Mouse (Mus musculus): Measurements from ENCODE around the gene Syne1. TPM values are rescaled to one million over a fixed set of nuclear protein-coding genes. Genes with fewer than 3 reads are reported as not detected.

Syne1 gene
- total and polyA plus RNA-seq, 3 experiments = 5.3 to 6.8 TPM; not detected in 1

DNA sequence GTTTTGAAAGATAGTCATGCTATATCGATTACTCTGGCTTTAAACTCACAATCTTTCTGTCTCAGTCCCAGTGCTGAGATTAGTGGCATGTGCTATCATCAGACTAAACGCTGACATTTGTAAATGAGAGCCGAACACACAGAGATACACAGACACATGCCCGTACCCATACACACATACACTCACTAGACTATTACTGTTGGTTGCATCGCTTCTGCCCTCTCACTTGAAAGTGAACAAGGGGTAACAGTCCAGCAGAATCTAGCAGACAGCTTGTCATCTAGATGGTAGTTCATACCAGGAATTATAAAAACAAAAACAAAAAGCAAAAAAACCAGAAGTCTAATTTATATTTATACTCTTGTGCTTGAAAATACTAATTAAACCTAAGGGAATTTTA, 355.0 kb downstream of the Syne1 start:
- peak; percentile 50 for DNase-seq (ENCODE audit: low read depth, low spot score)
- peaks cover 3% of the 10 kb centered on the region; the same call in 1 of the 2 replicates for H3K79me2 ChIP-seq (ENCODE audit: control insufficient read depth, insufficient read depth, low read length, poor library complexity)
- H3K9ac ChIP-seq (ENCODE audit: control insufficient read depth, low read depth, low read length, poor library complexity, severe bottlenecking) = peak overlapping the region; percentile 51; the same call in 1 of the 2 replicates
- no peaks in the 10 kb centered on the region for H3K27me3 ChIP-seq (ENCODE audit: control insufficient read depth in 1 of 2, insufficient read depth in 2 of 2, low read length in 2 of 2)
- no peaks in the 10 kb centered on the region for H3K9me3 ChIP-seq (replicated peaks; ENCODE audit: insufficient read depth, low read length)
- no peak overlapping the region for H3K4me3 ChIP-seq (ENCODE audit: control insufficient read depth in 1 of 2, insufficient read depth in 1 of 2, low read depth in 2 of 2, low read length in 2 of 2)
- peaks cover 0 to 20% of the 10 kb centered on the region in 2 experiments; a peak in 2 of 4 replicates for H3K36me3 ChIP-seq (ENCODE audit: control insufficient read depth in 1 of 2, insufficient read depth in 2 of 2, low read length in 2 of 2)
- H3K4me1 ChIP-seq (ENCODE audit: control insufficient read depth in 1 of 2, insufficient read depth in 2 of 2, low read length in 2 of 2) = peaks cover 17 to 19% of the 10 kb centered on the region in 2 experiments
- peak overlapping the region; percentile 74; the same call in 1 of the 2 replicates for H3K27ac ChIP-seq (ENCODE audit: control insufficient read depth, low read depth, low read length)
- TF ChIP-seq ETS1 (IDR thresholded peaks at IDR 0.05; ENCODE audit: low read depth, low read length) (0 out of 2 replicates have a peak, but pooled peaks have one; percentile 47), ZC3H11A (IDR thresholded peaks at IDR 0.05; ENCODE audit: low read depth, low read length) (no peak), TCF12 (IDR thresholded peaks at IDR 0.05; ENCODE audit: low read depth, low read length) (peak; percentile 13; the same call in 1 of the 2 replicates)

GRCm38 (mm10) chr10:5195288-5195687, 356.0 kb downstream of the Syne1 start:
- H3K36me3 ChIP-seq (ENCODE audit: control insufficient read depth in 1 of 2, insufficient read depth in 2 of 2, low read length in 2 of 2) = peaks cover 0 to 20% of the 10 kb centered on the region in 2 experiments; a peak in 2 of 4 replicates
- no peaks in the 10 kb centered on the region for H3K9me3 ChIP-seq (replicated peaks; ENCODE audit: insufficient read depth, low read length)
- H3K27me3 ChIP-seq (ENCODE audit: control insufficient read depth in 1 of 2, insufficient read depth in 2 of 2, low read length in 2 of 2) = no peaks in the 10 kb centered on the region
- H3K9ac ChIP-seq (ENCODE audit: control insufficient read depth, low read depth, low read length, poor library complexity, severe bottlenecking) = peak overlapping the region; percentile 54
- peaks cover 17 to 19% of the 10 kb centered on the region in 2 experiments for H3K4me1 ChIP-seq (ENCODE audit: control insufficient read depth in 1 of 2, insufficient read depth in 2 of 2, low read length in 2 of 2)
- TF ChIP-seq SIN3A (IDR thresholded peaks at IDR 0.05; ENCODE audit: low read length) (peak; percentile 56; the same call in 1 of the 2 replicates), ETS1 (IDR thresholded peaks at IDR 0.05; ENCODE audit: low read depth, low read length) (peak; percentile 75), TCF12 (IDR thresholded peaks at IDR 0.05; ENCODE audit: low read depth, low read length) (0 out of 2 replicates have a peak, but pooled peaks have one; percentile 7), RAD21 (IDR thresholded peaks at IDR 0.05; ENCODE audit: low read depth, low read length) (no peak), GATA1 (IDR thresholded peaks at IDR 0.05; ENCODE audit: low read depth, low read length) (no peak), EP300 (IDR thresholded peaks at IDR 0.05; ENCODE audit: low read depth in 1 of 2, low read length in 2 of 2) (peak; percentile 10 to 26; a peak in 1 of 4 replicates), MYC (IDR thresholded peaks at IDR 0.05; ENCODE audit: low read depth, low read length) (no peak)
- peak overlapping the region; percentile 74 for H3K27ac ChIP-seq (ENCODE audit: control insufficient read depth, low read depth, low read length)
- peaks cover 3% of the 10 kb centered on the region; the same call in 1 of the 2 replicates for H3K79me2 ChIP-seq (ENCODE audit: control insufficient read depth, insufficient read depth, low read length, poor library complexity)
- DNase-seq (ENCODE audit: low read depth, low spot score) = peak; percentile 53
- peak overlapping the region; percentile 57 to 60 for H3K4me3 ChIP-seq (ENCODE audit: control insufficient read depth in 1 of 2, insufficient read depth in 1 of 2, low read depth in 2 of 2, low read length in 2 of 2)

DNA sequence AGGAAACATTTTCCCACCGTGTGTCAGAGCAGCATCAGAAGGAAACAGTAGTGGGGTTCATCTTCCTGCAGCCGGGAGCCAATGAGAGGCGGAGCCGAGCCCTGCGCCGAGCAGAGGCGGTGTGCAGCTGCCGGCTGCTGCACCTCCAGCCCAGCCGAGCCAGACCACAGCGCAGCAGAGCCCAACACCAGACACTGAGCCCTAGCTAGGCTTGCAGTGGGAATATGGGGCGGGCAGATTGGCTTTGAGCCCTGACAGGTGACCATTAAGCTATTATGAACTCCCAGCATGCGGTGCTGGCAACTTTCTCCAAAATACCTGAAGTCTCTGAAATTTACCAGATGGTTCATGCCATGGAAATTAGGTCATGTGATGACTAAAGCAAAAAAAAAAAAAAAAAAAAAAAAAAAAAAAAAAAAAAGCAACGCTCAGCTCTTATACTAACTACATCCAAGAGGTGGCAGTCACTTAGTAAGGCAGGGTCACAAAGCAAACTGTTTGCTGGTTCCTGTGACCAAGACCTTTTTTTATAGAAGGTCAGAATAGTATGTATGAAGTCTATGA, 356.5 kb downstream of the Syne1 start:
- H3K27ac ChIP-seq (ENCODE audit: control insufficient read depth, low read depth, low read length) = peak overlapping the region; percentile 95
- H3K4me1 ChIP-seq (ENCODE audit: control insufficient read depth in 1 of 2, insufficient read depth in 2 of 2, low read length in 2 of 2) = peaks cover 17 to 19% of the 10 kb centered on the region in 2 experiments
- peaks cover 0 to 20% of the 10 kb centered on the region in 2 experiments; a peak in 2 of 4 replicates for H3K36me3 ChIP-seq (ENCODE audit: control insufficient read depth in 1 of 2, insufficient read depth in 2 of 2, low read length in 2 of 2)
- H3K4me3 ChIP-seq (ENCODE audit: control insufficient read depth in 1 of 2, insufficient read depth in 1 of 2, low read depth in 2 of 2, low read length in 2 of 2) = peak overlapping the region; percentile 85
- peak overlapping the region; percentile 79 for H3K9ac ChIP-seq (ENCODE audit: control insufficient read depth, low read depth, low read length, poor library complexity, severe bottlenecking)
- no peaks in the 10 kb centered on the region for H3K27me3 ChIP-seq (ENCODE audit: control insufficient read depth in 1 of 2, insufficient read depth in 2 of 2, low read length in 2 of 2)
- H3K79me2 ChIP-seq (ENCODE audit: control insufficient read depth, insufficient read depth, low read length, poor library complexity) = peaks cover 3% of the 10 kb centered on the region; the same call in 1 of the 2 replicates
- DNase-seq (ENCODE audit: low read depth, low spot score) = peak; percentile 91
- no peaks in the 10 kb centered on the region for H3K9me3 ChIP-seq (replicated peaks; ENCODE audit: insufficient read depth, low read length)
- TF ChIP-seq POLR2AphosphoS2 (IDR thresholded peaks at IDR 0.05; ENCODE audit: low read length) = peak; percentile 36; the same call in 1 of the 2 replicates
- TF ChIP-seq CHD1 (IDR thresholded peaks at IDR 0.05; ENCODE audit: low read depth, low read length) = peak; percentile 99
- TF ChIP-seq ETS1 (IDR thresholded peaks at IDR 0.05; ENCODE audit: low read depth, low read length) = peak; percentile 49
- TF ChIP-seq TBP (IDR thresholded peaks at IDR 0.05; ENCODE audit: low read depth, low read length) = no peak; the same call in 1 of the 2 replicates
- no peak; the same call in 1 of the 2 replicates for TF ChIP-seq RCOR1 (IDR thresholded peaks at IDR 0.05; ENCODE audit: low read depth, low read length)
- TF ChIP-seq JUND (IDR thresholded peaks at IDR 0.05; ENCODE audit: low read depth, low read length) = no peak
- TF ChIP-seq USF1 (IDR thresholded peaks at IDR 0.05; ENCODE audit: low read depth, low read length) = peak; percentile 95
- TF ChIP-seq ZKSCAN1 (IDR thresholded peaks at IDR 0.05; ENCODE audit: low read depth, low read length) = peak; percentile 81; the same call in 1 of the 2 replicates
- no peak for TF ChIP-seq MEF2A (IDR thresholded peaks at IDR 0.05; ENCODE audit: extremely low read depth, insufficient replicate concordance, low read depth, low read length, poor library complexity, severe bottlenecking)
- peak; percentile 13; the same call in 1 of the 2 replicates for TF ChIP-seq TCF12 (IDR thresholded peaks at IDR 0.05; ENCODE audit: low read depth, low read length)
- no peak; a peak in 1 of 4 replicates for TF ChIP-seq EP300 (IDR thresholded peaks at IDR 0.05; ENCODE audit: low read depth in 1 of 2, low read length in 2 of 2)
- no peak for TF ChIP-seq E2F4 (IDR thresholded peaks at IDR 0.05; ENCODE audit: borderline replicate concordance, low read depth, low read length)
- TF ChIP-seq NELFE (IDR thresholded peaks at IDR 0.05; ENCODE audit: low read depth, low read length) = peak; percentile 56
- peak; percentile 67; the same call in 1 of the 2 replicates for TF ChIP-seq ZMIZ1 (IDR thresholded peaks at IDR 0.05; ENCODE audit: low read depth, low read length)
- TF ChIP-seq ZC3H11A (IDR thresholded peaks at IDR 0.05; ENCODE audit: low read depth, low read length) = 0 out of 2 replicates have a peak, but pooled peaks have one; percentile 16
- no peak for TF ChIP-seq POLR2AphosphoS5 (IDR thresholded peaks at IDR 0.05; ENCODE audit: borderline replicate concordance, low read depth, low read length)
- peak; percentile 79 for TF ChIP-seq SIN3A (IDR thresholded peaks at IDR 0.05; ENCODE audit: low read length)
- 0 out of 2 replicates have a peak, but pooled peaks have one; percentile 42 for TF ChIP-seq MXI1 (IDR thresholded peaks at IDR 0.05; ENCODE audit: low read depth, low read length)

Measured in MEL (cell line).